Mouse (Mus musculus) CD4-positive, CD25-positive, alpha-beta regulatory T cell (primary cell): Measurements from ENCODE around the gene Csf2ra. TPM values are rescaled to one million over a fixed set of nuclear protein-coding genes. Genes with fewer than 3 reads are reported as not detected.

Source experiments
- polyA plus RNA-seq: library from polyadenylated mRNA; unstranded; fragments of 100-300 nt; shearing (Covaris generic); gene quantifications from one replicate; pipeline ENCODE4 v1.2.1, GENCODE M21; 2017

Gene Csf2ra
- 11.8 TPM for polyA plus RNA-seq

DNA sequence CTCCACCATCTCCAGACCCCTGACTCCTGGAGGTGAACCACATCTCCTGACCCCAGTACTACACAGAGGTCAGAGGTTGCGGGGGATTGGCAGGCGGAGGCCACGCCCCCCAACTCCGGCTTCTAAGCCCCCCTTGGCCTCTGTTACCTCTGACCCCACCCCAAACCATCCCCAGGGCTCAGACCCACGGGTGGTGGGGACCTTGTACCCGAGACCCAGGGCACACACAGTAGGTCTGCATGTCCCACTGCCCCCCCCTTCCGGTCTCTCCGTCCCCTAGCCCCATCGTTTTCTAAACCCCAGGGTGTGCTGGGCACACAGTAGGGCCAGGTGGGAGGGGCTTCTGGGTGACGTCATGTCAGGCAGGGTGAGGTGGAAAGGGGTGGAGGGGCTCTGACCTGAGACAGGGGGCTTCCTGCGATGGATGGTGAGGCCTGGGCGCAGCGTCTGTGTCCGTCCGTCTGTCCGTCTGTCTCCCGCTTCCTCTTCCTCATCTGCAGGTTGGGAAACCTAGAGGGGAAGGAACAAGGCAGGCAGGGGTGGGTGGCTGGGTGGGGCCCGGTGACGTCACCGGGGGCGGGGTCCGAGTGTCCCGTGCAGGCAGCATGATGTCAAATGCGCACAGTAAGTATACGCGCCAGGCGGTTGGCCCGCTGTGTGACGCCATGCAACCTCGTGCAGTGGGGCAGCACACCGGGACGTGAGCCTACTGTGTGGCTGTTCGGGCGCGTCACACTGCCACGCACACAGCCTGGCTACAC is at the start of gene Csf2ra:
Gene Csf2ra, minus strand, starts transcription at position 489 of the 761 bp plus-strand sequence.

DNA sequence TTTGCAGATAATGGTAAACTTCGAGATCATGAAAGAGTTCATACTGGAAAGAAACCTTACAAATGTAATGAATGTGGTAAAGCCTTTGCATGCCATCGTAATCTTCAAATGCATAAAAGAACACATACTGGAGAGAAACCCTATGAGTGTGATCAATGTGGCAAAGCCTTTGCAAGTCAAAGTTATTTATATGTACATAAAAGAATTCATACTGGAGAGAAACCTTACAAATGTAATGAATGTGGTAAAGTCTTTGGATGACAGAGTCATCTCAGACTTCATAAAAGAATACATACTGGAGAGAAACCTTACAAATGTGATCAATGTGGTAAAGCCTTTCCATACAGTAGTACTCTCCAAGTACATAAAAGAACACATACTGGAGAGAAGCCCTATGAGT is 44.6 kb downstream of the Csf2ra start, which contains the start of gene Gm6020:
Gene Gm6020, plus strand, starts transcription at position 301 of the 400 bp plus-strand sequence.

GRCm38 (mm10) chr19:61175756-61176324 is 52.4 kb downstream of the Csf2ra start, which contains the start of gene Gm7102:
Gm7102 (minus strand) TSS chr19:61176309.

Other genes with a start within 250 kb of the Csf2ra start
- 53.5 TPM for gene Zfp950, start 87.6 kb downstream of the Csf2ra start, polyA plus RNA-seq
- 0.18 TPM for gene Gm7102, start 52.1 kb downstream of the Csf2ra start, polyA plus RNA-seq
- gene Gm6020, start 44.5 kb downstream of the Csf2ra start, polyA plus RNA-seq = not detected
- not detected for gene Gm21060, start 68.6 kb upstream of the Csf2ra start, polyA plus RNA-seq